Mouse (Mus musculus): ENCODE data around the gene Top3a. TPM values are rescaled to one million over a fixed set of nuclear protein-coding genes. Genes with fewer than 3 reads are reported as not detected.

Top3a gene
- total RNA-seq, 2 experiments from 2014 or later: 3.7 to 5.0 TPM

Small RNA genes within 50 kb of the gene (microRNA-seq; reads per million reads assigned to microRNA genes)
- gene Mir5100: 2.7 reads per million

Other genes with a start within 250 kb of the Top3a start
- 100 to 1,000 TPM; 125 to 130 TPM for gene Alkbh5, start 241.0 kb downstream of the Top3a start, total RNA-seq (2021)
- 1 to 10 TPM; 8.9 to 9.2 TPM for gene Llgl1, start 77.6 kb downstream of the Top3a start, total RNA-seq (2021)
- 100 to 1,000 TPM; 108 to 113 TPM for gene Flii, start 50.1 kb downstream of the Top3a start, total RNA-seq (2021)
- gene Mief2, start 49.0 kb downstream of the Top3a start, total RNA-seq (2021): 10 to 100 TPM; 75.2 to 94.4 TPM
- gene Smcr8, start 159 bp upstream of the Top3a start, total RNA-seq (2021): 10 to 100 TPM; 18.4 to 18.5 TPM
- 10 to 100 TPM; 10.6 to 13.9 TPM for gene Shmt1, start 34.4 kb upstream of the Top3a start, total RNA-seq (2021)
- 10 to 100 TPM; 21.0 to 21.5 TPM for gene Dhrs7b, start 53.3 kb upstream of the Top3a start, total RNA-seq (2021)
- 10 to 100 TPM; 41.0 to 42.9 TPM for gene Tmem11, start 101.9 kb upstream of the Top3a start, total RNA-seq (2021)
- gene Natd1, start 137.4 kb upstream of the Top3a start, total RNA-seq (2021): 10 to 100 TPM in 1 of 2 experiments, 1 to 10 TPM in 1; 8.2 to 10.3 TPM
- gene Map2k3, start 154.7 kb upstream of the Top3a start, total RNA-seq (2021): 100 to 1,000 TPM; 105 to 173 TPM
- 10 to 100 TPM; 48.6 to 67.1 TPM for gene Kcnj12, start 245.2 kb upstream of the Top3a start, total RNA-seq (2021)

Data from gastrocnemius, adult 18-20 months (tissue).